Mouse (Mus musculus) adipocyte (in vitro differentiated cells): ENCODE results near the gene Cldn6.

Source experiments
- DNase-seq: peaks from one replicate; pipeline ENCODE4 v3.0.0-alpha.2; 2016; ENCODE audit warnings: low spot score

The Cldn6 gene

DNA sequence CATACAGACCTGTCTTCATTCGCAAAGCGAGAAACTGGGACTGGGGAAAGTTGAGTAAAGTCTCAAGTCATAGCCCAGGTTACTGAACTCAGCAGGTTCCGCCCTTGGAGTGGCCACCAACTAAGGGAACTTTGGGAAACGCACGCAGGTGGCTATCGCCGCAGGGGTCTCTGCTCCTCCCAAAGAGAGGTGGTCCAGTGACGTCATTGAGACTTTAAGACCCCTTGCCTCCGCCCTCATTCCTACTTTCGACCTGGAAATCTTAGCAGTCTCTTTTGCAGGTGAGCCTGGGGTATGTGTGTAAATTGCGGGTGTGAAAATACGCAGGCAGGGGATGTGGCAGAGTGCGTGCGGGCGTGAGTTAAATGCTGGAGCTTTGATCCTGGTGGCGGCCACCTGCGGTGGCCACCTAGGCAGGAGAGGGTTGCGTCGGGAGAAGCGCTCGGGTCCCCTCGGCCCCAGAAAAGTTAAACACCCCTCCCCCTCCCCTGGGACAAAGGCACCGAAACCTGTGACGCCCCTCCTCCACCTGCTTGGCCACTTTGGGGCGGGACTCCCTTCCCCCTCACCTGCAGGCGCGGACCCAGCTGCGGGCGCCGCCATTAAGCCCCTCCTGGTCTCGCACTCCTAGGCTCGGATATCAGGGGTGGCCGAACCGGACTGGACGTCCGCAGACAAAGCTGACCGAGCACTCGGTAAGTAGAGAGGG is at the start of gene Cldn6:
TSS of gene Cldn6 (plus strand) at position 123 of the 709 bp plus-strand sequence.
- DNase-seq, result no peak

DNA sequence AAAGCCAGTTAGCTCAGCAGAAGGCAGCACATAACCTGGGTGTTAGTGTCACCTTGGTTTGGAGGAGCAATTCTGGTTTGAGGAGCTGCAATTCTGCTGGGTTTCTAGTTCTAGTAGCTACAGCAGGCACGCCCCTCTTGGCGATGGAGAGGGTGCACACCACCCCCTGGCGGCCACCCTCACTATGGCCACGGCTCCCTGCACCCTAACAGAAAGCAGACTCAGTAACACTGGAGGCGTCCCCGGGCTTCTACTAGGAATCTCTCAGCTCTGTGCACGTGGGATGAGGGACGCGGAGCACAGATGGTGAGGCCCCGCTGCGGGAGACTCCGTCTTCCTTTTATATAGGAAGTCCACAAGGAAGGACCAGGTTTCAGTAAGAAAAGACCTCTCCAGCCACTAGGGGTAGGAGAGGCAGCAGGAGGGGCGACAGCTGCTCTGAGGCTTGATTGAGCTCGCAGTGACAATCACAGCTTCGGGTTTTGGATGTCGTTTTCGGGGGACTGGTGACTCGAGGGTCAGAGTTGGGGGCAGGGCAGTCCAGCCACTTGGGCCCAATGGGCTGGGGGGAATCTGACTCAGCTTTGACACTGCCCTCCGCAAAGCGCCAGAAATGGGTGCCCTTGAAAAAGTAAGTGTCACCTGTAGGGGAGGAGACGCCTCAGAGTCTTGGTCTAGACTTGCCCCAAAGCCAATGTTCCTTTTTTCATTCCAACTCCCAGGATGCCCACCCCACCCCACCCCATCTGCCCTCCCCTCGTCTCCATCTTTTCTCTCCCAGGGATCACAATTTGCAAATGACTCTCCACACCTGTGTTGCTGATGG is 48.6 kb upstream of the Cldn6 start:
- DNase-seq, result peak; percentile 67

DNA sequence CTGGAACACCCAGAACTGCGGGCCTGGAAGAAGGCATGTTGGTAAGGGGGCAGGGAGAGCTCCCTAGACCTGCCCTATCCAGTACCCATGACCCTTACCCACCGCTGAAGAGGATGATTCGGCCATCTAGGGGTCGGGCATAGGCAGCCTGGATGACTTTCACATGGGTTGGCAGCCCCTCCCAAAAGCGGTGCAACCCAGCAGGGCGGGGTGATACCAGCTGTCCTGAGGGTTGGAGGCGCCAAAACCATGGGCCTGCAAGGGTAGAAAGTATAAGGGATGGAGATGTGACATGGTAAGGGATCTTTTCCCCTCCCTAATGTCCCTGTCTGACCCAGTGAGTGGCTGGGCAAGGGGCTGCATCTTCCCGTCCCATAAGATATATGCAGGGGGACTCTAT is 47.8 kb upstream of the Cldn6 start:
- DNase-seq, result no peak

DNA sequence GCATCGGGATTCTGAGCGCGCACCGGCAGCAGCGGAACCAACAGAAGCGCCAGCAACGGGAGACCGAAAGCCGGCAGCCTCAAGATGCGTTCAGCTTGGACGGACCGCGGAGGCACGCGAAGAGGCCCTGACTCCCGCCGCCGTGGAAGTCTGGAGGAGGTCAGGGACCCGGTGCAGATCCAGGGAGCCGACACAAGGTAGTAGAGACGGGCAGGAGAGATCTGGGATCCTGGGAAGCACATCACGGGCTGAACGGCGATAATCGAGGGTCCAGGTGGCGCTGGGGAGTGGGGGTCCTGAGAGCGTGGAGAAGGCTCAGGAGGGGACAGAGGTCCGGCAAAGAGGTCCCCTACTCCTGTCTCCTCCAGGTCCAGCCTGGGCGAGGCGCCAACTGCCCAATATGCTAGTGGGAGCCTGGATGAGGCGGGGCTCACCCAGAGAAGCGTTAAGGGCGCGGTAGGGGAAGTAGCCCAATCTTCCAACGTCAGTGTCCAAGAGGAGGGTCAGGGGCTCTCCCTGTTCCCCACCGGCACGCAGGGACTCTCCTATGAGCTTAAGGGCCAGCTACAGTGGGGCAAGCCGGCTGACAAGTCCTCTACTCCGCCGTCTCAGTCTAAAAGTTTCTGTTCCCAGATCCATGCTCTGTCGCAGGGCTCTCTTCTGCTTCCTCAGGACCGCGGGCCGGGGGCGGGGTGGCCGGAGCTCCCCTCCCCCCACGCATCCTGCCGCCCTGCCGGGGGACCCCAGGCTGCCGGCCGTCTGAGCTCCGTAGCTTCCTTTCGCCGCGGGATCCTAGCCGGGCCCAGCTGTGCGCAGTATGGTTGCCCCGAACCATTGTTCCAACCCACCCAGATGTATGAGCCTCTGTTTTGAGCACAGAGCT is 34.2 kb upstream of the Cldn6 start, which contains the start of gene Mmp25:
TSS of gene Mmp25 (minus strand) at position 665 of the 883 bp plus-strand sequence.
- no peak for DNase-seq

DNA sequence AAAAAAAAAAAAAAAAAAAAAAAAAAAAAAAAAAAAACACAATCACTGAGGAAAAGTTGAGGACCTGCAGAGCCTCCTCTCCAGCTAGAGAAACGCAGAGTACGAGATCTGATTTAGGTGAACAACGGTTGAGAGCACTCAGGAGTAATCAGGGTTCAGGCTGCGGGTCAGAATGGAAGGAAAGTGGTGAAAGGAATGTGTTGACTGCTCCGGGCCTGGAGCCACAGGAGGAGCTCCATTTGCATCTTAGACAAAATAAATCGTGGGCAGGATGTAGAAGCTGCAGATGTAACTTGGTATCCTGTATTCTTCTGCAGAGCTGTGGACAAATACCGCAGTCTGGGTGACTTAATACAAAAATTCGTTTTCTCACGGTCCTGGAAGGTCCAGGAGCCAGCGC is 33.2 kb upstream of the Cldn6 start:
- no peak for DNase-seq

DNA sequence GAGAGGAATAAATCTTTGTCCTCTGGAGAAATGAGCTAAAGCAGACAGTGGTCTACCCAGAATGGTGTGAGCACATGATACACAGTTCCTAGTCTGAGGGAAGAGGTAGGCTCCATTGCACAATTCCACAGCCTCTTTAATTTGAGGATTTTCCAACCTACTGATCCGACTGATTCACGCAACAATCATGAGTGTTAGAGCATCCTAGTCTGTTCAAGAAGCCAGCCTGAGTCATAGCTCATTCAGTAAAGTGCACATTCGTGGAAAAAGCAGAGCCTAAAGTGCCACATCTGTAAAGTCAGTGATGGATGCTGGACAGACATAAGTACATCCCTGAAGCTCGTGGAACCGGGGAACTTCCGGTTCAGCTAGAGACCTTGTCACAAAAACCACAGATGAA is 27.7 kb upstream of the Cldn6 start:
- no peak for DNase-seq

DNA sequence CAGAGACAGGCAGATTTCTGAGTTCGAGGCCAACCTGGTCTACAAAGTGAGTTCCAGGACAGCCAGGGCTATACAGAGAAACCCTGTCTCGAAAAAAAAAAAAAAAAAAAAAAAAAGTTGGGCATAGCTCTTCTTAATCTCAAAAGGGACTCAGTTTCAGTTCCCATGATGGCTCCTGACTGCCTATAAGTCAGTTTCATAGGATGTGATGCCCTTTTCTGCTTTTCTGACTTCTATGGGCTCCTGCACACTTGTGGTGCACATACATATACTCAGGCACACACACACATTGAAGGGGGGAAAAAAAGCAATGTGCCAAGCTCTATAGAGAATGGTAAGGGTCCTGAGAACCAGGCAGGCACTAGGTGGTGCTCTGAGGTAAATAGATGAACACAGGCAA is 25.7 kb upstream of the Cldn6 start:
- DNase-seq, result no peak

DNA sequence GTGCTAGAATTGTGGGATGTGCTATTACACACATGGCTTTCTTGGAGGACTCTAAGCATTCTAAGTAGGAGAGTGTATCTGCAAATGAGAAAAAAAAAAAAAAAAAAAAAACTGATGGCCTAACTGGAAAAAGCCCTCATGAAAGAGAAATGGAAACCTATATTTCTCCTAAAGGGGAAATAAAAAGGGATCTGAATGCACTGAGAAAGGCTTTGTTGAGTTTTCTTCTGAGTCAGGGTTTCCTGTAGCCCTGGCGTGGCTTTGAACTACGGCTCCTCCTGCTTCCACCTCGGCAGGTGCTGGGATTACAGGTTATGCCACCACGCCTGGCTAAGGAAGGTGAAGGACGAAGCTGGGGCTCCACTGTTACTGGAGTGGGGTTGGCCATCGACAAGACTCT is 25.0 kb upstream of the Cldn6 start:
- DNase-seq, result no peak

DNA sequence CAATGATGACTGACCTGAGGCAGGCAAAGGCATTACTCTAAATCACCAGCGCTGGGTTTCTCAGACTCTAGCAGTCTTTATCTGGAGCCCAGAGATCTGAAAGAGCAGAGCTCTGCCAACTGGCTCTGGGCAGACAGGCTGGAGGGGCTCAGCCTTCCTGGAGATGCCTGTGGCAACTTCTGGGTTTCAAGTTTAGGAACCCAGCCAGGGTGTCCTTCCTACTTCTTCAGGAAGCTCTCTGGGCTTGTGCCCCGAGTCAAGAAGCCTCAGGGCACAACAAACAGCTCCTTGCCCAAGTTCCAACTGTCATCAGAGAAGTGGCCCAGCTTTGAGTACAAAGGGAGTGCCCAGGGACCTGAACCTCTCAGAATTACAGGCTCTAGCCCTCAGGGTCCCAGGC is 24.6 kb upstream of the Cldn6 start:
- no peak for DNase-seq

DNA sequence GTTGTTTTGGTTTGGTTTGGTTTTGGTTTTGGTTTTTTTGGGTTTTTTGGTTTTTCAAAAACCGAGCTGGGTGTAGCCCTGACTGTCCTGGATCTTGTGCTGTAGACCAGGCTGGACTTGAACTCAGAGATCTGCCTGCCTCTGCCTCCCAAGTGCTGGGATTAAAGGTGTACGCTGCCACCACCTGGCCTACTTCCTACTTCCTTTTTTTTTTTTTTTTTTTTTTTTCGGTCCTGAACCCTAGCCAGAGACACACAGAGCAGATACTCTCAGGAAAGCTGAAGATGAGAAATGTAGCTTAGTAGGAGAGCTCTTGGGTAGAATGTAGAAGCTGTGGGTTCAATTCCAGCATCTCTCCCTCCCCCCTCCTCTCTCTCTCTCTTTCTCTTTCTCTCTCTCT is 20.6 kb upstream of the Cldn6 start:
- no peak for DNase-seq

DNA sequence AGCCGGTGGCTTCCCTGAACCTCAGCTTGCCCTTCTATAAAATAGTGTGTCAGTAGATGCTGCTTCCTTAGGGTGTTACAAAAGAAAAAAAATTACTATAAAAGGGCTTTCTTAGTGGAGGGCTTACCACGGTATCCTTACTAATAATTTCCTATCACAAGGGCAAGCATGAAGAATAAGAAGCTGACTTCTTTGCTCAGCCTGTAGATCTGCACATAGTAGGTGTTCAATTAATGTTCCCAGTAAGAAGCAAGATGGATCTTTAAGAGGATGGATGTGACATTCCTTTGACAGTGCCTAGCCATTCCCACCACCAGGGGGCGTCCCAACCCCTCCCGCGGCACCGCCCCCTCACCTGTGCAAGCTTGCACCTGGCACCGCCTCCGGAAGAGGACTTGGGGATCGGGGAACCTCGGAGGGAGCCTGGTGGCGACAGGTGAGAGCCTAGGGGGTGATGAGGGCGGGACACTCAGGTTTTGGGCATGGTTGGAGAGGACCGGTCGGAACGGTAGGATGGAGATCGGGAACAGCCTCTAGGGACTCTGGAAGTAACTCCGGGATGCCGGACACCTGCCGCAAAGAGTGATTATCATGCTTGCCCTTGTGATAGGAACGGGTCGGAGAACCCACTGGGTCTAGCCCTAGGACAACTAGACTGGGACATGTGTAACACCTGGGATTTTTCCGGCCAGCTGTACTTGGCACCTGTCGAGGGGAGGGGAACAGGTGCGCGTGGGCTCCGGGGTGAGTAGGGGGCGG is 18.8 kb upstream of the Cldn6 start, which contains the start of gene Bicdl2:
TSS of gene Bicdl2 (plus strand) at position 390 of the 759 bp plus-strand sequence.
- no peak for DNase-seq

DNA sequence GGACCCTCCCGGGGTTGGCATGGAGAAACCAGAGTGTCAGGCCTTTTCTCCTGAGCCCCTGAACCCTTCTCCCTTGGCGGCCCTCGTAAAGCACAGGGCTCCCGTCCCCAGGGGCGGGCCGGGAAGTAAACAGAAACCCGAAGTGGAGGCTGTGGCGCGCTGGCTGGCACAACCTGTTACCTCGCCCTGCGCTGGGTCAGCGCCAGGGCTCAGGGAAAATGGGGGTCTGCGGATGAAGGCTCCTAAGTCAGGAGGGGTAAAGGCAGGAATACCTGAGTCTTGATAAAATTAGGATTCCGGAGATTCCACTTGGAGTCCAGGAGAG is 18.2 kb upstream of the Cldn6 start:
- no peak for DNase-seq

DNA sequence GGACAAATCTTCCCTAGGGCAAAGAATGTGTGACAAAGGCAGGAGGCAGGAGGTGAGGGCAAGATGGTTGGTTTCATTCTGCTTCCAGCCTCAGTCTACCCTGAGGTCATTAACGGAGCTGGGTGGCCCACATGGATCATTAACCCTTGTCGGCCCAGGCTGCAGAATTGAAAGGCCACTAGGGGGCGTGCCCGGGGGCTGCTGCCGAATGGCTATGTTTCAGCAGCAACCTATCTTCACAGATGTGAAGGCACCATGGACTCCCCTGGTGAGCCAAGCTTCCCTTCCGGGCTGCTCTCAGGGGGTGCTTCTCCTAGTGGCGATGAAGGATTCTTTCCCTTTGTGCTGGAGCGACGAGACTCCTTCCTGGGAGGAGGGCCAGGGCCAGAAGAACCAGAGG is 17.5 kb upstream of the Cldn6 start:
- no peak for DNase-seq

DNA sequence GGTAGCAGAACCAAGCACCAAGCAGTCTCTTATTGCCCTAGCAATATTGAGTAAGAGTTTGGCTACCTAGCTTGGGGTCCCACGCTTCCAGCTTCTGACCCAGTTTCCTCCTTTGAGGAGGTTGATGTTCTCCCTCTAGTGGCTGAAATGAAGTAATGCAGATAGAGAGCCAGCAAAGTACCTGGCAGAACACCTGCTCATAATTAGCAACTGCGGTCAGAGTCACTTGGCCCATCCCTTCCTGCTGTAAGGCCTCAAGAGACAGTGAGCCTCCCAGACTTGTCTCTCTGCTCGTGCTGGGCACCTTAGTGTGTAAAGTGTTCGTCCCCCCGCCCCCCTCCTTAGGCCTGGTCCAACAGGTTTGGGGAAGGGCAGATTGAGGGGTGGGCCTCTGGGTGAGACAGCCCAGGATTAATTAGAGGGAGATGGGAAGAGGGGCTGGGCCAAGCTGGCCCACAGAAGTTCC is 14.5 kb upstream of the Cldn6 start:
- peak; percentile 42 for DNase-seq

DNA sequence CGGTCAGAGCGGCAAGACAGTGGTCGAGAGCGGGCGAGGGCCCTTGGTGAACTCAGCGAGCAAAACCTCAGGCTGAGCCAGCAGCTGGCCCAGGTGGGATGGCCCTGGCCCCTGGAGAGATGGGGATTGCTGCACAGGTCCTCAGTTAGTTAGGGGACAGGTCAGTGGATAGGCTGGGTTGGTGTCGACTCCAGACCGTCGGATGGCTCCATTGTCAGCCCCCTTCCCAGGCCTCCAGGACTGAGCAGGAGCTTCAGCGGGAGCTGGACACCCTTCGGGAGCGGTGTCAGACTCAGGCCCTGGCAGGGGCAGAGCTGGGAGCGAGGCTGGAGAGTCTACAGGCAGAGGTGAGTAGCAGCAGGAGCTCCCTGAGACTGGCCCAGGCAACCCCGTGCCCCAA is 13.5 kb upstream of the Cldn6 start:
- DNase-seq, result no peak

DNA sequence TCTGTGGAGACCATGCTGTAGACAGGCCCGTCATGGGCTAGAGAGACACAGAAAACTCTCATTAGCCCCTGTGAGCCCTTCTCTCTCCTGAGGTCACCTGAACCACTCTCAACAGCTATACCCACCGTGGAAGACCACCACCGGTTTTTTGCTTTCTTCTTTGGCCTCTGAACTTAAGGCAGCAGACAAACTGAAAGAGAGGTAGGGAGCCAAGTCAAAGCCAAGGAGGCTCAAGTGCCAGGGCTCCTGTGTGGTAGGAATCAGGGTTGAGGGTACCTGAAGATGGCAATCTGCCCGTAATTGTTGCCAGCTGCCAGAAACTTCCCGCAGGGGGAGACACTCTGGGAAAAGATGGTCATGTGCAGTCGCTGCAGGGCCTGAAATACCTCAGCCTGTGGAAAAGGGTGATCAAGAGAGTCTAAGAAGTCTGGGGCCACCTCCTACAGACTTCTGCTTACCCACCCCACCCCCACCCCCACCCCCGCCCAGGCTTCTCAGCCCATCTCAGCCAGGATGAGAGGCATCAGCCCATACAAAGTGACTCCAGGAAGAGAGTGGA is 8.5 kb upstream of the Cldn6 start:
- DNase-seq, result no peak

DNA sequence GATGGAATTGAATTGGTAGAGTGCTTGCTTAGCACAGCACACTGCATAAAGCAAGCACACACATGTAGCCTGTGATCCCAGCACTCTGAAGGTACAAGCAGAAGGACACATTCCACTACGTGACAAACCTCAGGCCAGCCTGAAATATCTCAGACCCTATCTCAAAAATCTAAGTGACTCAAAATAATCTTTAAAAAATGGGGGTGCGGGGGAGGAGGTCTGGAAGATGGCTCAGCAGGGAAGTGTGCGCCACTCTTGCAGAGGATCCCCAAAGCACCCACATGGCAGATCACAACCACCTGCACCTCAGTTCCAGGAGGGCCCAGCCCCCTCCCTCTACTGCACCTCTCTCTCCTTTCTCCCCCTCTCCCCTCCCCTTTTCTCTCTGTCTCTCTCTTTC is 7.5 kb upstream of the Cldn6 start:
- no peak for DNase-seq

DNA sequence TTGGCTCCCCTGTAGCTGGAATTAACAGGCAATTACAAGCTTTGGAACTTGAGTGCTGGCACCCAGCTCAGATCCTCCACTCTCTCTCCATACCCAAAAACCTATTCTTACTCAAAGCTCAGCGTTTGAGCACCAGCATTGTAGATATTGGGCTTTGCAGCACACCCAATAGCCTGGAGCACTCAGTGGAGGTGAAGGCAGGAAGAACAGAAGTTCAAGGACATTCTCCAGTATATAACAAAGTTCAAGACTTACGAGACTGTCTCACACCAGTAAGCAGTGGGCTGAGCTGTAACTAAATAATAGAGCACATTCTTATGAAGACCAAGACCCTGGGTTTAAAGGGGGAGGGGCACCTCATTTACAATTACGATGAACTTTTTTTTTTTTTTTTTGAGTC is 6.3 kb upstream of the Cldn6 start:
- DNase-seq, result no peak

DNA sequence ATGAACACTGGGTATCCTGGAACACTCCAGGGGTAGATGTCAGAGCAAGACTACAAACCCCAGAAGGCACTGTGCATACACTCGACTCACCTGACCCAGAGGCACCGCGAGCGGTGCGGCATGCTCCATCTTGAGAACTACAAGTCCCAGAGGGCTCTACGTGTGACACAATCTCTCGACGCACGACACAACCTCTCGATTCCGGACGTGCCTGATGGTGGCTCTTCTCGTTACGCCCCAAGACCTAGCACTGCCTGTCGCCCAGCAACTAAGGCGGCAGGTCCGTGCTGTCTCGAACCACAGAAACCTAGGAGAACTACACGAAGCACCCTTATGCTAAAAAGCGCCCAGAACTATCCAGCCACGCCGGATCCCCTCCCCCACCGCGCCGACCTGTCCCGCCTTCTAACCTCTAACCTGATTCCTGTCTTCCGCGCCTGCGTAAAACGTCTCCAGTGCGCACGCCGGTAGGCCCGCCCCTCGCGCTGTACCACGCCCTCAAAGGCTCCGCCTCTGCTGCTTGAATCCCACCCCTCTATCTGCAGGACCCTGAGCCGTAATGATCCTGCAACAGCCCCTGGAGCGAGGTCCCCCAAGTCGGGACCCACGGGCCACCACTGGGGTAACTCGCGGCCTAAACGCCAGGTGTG is 5.5 kb upstream of the Cldn6 start, which contains the start of the genes Hcfc1r1 and Thoc6:
TSS of gene Hcfc1r1 (plus strand) at position 173 of the 650 bp plus-strand sequence.
TSS of gene Thoc6 (minus strand) at position 459 of the 650 bp plus-strand sequence.
- DNase-seq, result peak; percentile 98

DNA sequence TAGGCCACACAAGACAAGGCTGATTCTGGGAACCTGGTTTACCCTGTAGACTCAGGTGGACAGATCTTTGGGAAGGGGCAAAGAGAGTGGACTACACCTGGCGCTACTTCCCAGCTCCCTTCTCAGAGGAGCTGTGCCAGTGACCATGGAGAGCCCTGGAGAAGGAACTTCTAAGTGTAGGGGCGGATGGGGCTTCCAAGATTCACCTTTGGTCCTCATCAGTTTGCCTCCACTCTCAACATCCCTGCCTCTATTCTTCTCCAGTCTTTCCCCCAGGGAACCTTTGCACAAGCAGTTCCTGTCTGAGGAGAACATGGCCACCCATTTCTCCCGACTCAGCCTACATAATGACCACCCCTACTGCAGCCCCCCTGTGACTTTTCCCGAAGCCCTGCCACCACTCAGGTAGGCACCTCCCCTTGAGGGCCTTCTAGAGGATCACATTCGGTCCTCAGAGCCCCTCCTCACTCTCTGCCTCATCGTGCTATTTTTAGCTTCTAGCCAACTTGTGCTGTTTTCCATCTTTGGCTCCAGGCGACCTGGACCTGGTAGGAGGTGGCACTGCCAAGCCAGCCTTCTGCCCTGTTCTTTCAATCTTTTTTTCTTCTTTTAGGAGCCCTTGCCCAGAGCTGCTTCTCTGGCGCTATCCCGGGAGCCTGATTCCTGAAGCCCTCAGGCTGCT is 4.6 kb upstream of the Cldn6 start:
- peak; percentile 70 for DNase-seq
